Mouse (Mus musculus): Measurements from ENCODE around the gene Unc93b1. TPM values are rescaled to one million over a fixed set of nuclear protein-coding genes. Genes with fewer than 3 reads are reported as not detected.
A peak's percentile ranks its signal among the peaks of the same experiment; 100 is the strongest.

The Unc93b1 gene
- polyA plus RNA-seq, 1 experiment from 2014 or later, result 19.8 TPM

DNA sequence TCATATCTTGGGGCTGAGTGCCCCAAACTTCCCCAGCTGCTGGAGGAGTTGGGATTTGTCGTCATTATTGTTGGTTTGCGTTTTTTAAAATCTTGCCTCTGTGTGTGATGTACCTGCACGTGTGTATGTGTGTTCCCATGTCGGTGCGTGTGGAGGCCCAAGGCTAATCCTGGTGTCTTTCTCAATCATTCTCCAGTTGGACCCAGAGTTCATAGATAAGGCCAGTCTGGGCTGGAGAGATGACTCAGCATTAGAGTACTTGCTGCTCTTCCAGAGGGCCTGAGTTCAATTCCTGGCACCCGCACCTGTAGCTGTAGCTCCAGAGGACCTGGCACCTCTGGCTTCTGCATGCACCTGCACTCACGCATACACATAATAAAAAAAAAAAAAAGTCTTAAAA is 10.1 kb upstream of the Unc93b1 start:
- peaks cover 17% of the 10 kb centered on the region for H3K4me1 ChIP-seq (ENCODE audit: control insufficient read depth, insufficient read depth, low read length)
- H3K27me3 ChIP-seq (ENCODE audit: control insufficient read depth, insufficient read depth, low read length), result no peaks in the 10 kb centered on the region
- H3K9me3 ChIP-seq (replicated peaks; ENCODE audit: control insufficient read depth, low read length), result no peaks in the 10 kb centered on the region
- H3K36me3 ChIP-seq (ENCODE audit: control insufficient read depth, insufficient read depth), result no peaks in the 10 kb centered on the region
- no peak overlapping the region for H3K9ac ChIP-seq (ENCODE audit: low read length)
- ATAC-seq (replicated peaks; ENCODE audit: extremely low read depth, insufficient read depth, low FRiP score), result no peak
- H3K4me2 ChIP-seq (ENCODE audit: low read depth, low read length), result no peak overlapping the region
- H3K27ac ChIP-seq (ENCODE audit: low read length), result no peak overlapping the region
- WGBS, result 90% methylated on average over 7 of the region's 7 CpGs
- H3K4me3 ChIP-seq (ENCODE audit: low read length), result no peak overlapping the region

GRCm38 (mm10) chr19:3925859-3926258 is 9.1 kb upstream of the Unc93b1 start:
- WGBS, result 82% methylated on average over 6 of the region's 6 CpGs
- H3K4me3 ChIP-seq (ENCODE audit: low read length), result no peak overlapping the region
- H3K36me3 ChIP-seq (ENCODE audit: control insufficient read depth, insufficient read depth), result no peaks in the 10 kb centered on the region
- no peaks in the 10 kb centered on the region for H3K9me3 ChIP-seq (replicated peaks; ENCODE audit: control insufficient read depth, low read length)
- H3K9ac ChIP-seq (ENCODE audit: low read length), result no peak overlapping the region
- H3K27me3 ChIP-seq (ENCODE audit: control insufficient read depth, insufficient read depth, low read length), result no peaks in the 10 kb centered on the region
- H3K4me1 ChIP-seq (ENCODE audit: control insufficient read depth, insufficient read depth, low read length), result peaks cover 26% of the 10 kb centered on the region
- no peak for ATAC-seq (replicated peaks; ENCODE audit: extremely low read depth, insufficient read depth, low FRiP score)
- no peak overlapping the region for H3K4me2 ChIP-seq (ENCODE audit: low read depth, low read length)
- H3K27ac ChIP-seq (ENCODE audit: low read length), result no peak overlapping the region

DNA sequence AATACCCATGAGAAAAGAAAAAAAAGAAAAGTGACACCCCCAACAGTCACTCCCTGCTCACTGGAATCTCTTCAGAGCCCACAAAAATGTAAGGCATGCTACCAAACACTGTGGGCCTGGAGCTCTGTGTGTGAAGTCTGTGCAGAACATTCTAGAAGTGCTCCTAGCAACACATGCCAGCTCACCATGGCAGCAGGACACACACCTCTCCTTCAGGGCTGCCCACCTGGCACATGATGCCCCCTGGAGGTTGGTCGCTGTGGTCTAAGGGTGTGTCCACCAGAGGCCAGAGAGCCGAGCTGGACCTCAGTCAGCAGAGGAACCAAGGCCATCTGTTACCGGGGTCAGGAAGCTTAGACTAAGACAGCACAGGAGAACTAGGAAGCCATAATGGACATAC is 8.7 kb upstream of the Unc93b1 start:
- no peak overlapping the region for H3K4me2 ChIP-seq (ENCODE audit: low read depth, low read length)
- H3K36me3 ChIP-seq (ENCODE audit: control insufficient read depth, insufficient read depth), result no peaks in the 10 kb centered on the region
- WGBS, result 57% methylated on average over 3 of the region's 3 CpGs
- peaks cover 27% of the 10 kb centered on the region for H3K4me1 ChIP-seq (ENCODE audit: control insufficient read depth, insufficient read depth, low read length)
- H3K9ac ChIP-seq (ENCODE audit: low read length), result no peak overlapping the region
- H3K27ac ChIP-seq (ENCODE audit: low read length), result no peak overlapping the region
- H3K4me3 ChIP-seq (ENCODE audit: low read length), result no peak overlapping the region
- no peaks in the 10 kb centered on the region for H3K27me3 ChIP-seq (ENCODE audit: control insufficient read depth, insufficient read depth, low read length)
- H3K9me3 ChIP-seq (replicated peaks; ENCODE audit: control insufficient read depth, low read length), result no peaks in the 10 kb centered on the region
- no peak for ATAC-seq (replicated peaks; ENCODE audit: extremely low read depth, insufficient read depth, low FRiP score)

- no peak for ATAC-seq (replicated peaks; ENCODE audit: extremely low read depth, insufficient read depth, low FRiP score)
- WGBS, result 58% methylated on average over 6 of the region's 6 CpGs
- no peak overlapping the region for H3K27ac ChIP-seq (ENCODE audit: low read length)
- H3K9me3 ChIP-seq (replicated peaks; ENCODE audit: control insufficient read depth, low read length), result no peaks in the 10 kb centered on the region
- no peaks in the 10 kb centered on the region for H3K27me3 ChIP-seq (ENCODE audit: control insufficient read depth, insufficient read depth, low read length)
- H3K4me2 ChIP-seq (ENCODE audit: low read depth, low read length), result no peak overlapping the region
- no peak overlapping the region for H3K9ac ChIP-seq (ENCODE audit: low read length)
- H3K4me1 ChIP-seq (ENCODE audit: control insufficient read depth, insufficient read depth, low read length), result peaks cover 27% of the 10 kb centered on the region
- H3K36me3 ChIP-seq (ENCODE audit: control insufficient read depth, insufficient read depth), result no peaks in the 10 kb centered on the region
- no peak overlapping the region for H3K4me3 ChIP-seq (ENCODE audit: low read length)
These were observed 8.3 kb upstream of the Unc93b1 start for GRCm38 (mm10) chr19:3926685-3927084.

GRCm38 (mm10) chr19:3927989-3928388 is 7.0 kb upstream of the Unc93b1 start:
- Histone ChIP-seq H3K36me3 (ENCODE audit: control insufficient read depth, insufficient read depth) (no peaks in the 10 kb centered on the region), H3K27me3 (ENCODE audit: control insufficient read depth, insufficient read depth, low read length) (no peaks in the 10 kb centered on the region), H3K4me3 (ENCODE audit: low read length) (no peak overlapping the region), H3K27ac (ENCODE audit: low read length) (no peak overlapping the region), H3K9ac (ENCODE audit: low read length) (no peak overlapping the region), H3K9me3 (replicated peaks; ENCODE audit: control insufficient read depth, low read length) (no peaks in the 10 kb centered on the region), H3K4me1 (ENCODE audit: control insufficient read depth, insufficient read depth, low read length) (peaks cover 27% of the 10 kb centered on the region), H3K4me2 (ENCODE audit: low read depth, low read length) (no peak overlapping the region)
- ATAC-seq (replicated peaks; ENCODE audit: extremely low read depth, insufficient read depth, low FRiP score), result no peak
- 86% methylated on average over 4 of the region's 4 CpGs for WGBS

- Histone ChIP-seq H3K4me3 (ENCODE audit: low read length) (no peak overlapping the region), H3K4me1 (ENCODE audit: control insufficient read depth, insufficient read depth, low read length) (peaks cover 22% of the 10 kb centered on the region), H3K27me3 (ENCODE audit: control insufficient read depth, insufficient read depth, low read length) (no peaks in the 10 kb centered on the region), H3K4me2 (ENCODE audit: low read depth, low read length) (no peak overlapping the region), H3K36me3 (ENCODE audit: control insufficient read depth, insufficient read depth) (no peaks in the 10 kb centered on the region), H3K9me3 (replicated peaks; ENCODE audit: control insufficient read depth, low read length) (no peaks in the 10 kb centered on the region), H3K9ac (ENCODE audit: low read length) (no peak overlapping the region), H3K27ac (ENCODE audit: low read length) (peak overlapping the region; percentile 77)
- ATAC-seq (replicated peaks; ENCODE audit: extremely low read depth, insufficient read depth, low FRiP score), result no peak
- WGBS, result 78% methylated on average over 4 of the region's 4 CpGs
These were observed 6.2 kb upstream of the Unc93b1 start for GRCm38 (mm10) chr19:3928779-3929178.

- WGBS, result 29% methylated on average over 12 of the region's 12 CpGs
These were observed 5.6 kb upstream of the Unc93b1 start, which contains the start of gene Aldh3b1 for GRCm38 (mm10) chr19:3929211-3929941. Gene Aldh3b1 (minus strand): TSS chr19:3929808.

GRCm38 (mm10) chr19:3930262-3931057 is 4.5 kb upstream of the Unc93b1 start:
- peak overlapping the region; percentile 77 for H3K27ac ChIP-seq (ENCODE audit: low read length)
- no peaks in the 10 kb centered on the region for H3K9me3 ChIP-seq (replicated peaks; ENCODE audit: control insufficient read depth, low read length)
- 0 out of 2 replicates have a peak, but pooled peaks have one; percentile 11 for ATAC-seq (replicated peaks; ENCODE audit: extremely low read depth, insufficient read depth, low FRiP score)
- 59% methylated on average over 21 of the region's 21 CpGs for WGBS
- no peaks in the 10 kb centered on the region for H3K27me3 ChIP-seq (ENCODE audit: control insufficient read depth, insufficient read depth, low read length)
- H3K36me3 ChIP-seq (ENCODE audit: control insufficient read depth, insufficient read depth), result no peaks in the 10 kb centered on the region
- peak overlapping the region; percentile 3; the same call in 1 of the 2 replicates for H3K4me2 ChIP-seq (ENCODE audit: low read depth, low read length)
- no peak overlapping the region for H3K9ac ChIP-seq (ENCODE audit: low read length)
- H3K4me3 ChIP-seq (ENCODE audit: low read length), result no peak overlapping the region
- peaks cover 23% of the 10 kb centered on the region for H3K4me1 ChIP-seq (ENCODE audit: control insufficient read depth, insufficient read depth, low read length)

More at GRCm38 (mm10) chr19:3929211-3929941, 5.6 kb upstream of the Unc93b1 start, which contains the start of gene Aldh3b1:
- peak; percentile 66 for ATAC-seq (replicated peaks; ENCODE audit: extremely low read depth, insufficient read depth, low FRiP score)
- Histone ChIP-seq H3K4me3 (ENCODE audit: low read length) (no peak within 1 kb of the TSS), H3K4me1 (ENCODE audit: control insufficient read depth, insufficient read depth, low read length) (peaks cover 21% of the 10 kb centered on the region), H3K27ac (ENCODE audit: low read length) (peak within 1 kb of the TSS; percentile 77), H3K4me2 (ENCODE audit: low read depth, low read length) (peak within 1 kb of the TSS; percentile 3; the same call in 1 of the 2 replicates), H3K9ac (ENCODE audit: low read length) (no peak within 1 kb of the TSS), H3K36me3 (ENCODE audit: control insufficient read depth, insufficient read depth) (no peaks in the 10 kb centered on the region), H3K9me3 (replicated peaks; ENCODE audit: control insufficient read depth, low read length) (no peaks in the 10 kb centered on the region), H3K27me3 (ENCODE audit: control insufficient read depth, insufficient read depth, low read length) (no peaks in the 10 kb centered on the region)

- Histone ChIP-seq H3K4me1 (ENCODE audit: control insufficient read depth, insufficient read depth, low read length) (peaks cover 29% of the 10 kb centered on the region), H3K9me3 (replicated peaks; ENCODE audit: control insufficient read depth, low read length) (no peaks in the 10 kb centered on the region), H3K9ac (ENCODE audit: low read length) (no peak overlapping the region), H3K4me3 (ENCODE audit: low read length) (no peak overlapping the region), H3K4me2 (ENCODE audit: low read depth, low read length) (no peak overlapping the region), H3K27me3 (ENCODE audit: control insufficient read depth, insufficient read depth, low read length) (no peaks in the 10 kb centered on the region), H3K36me3 (ENCODE audit: control insufficient read depth, insufficient read depth) (no peaks in the 10 kb centered on the region), H3K27ac (ENCODE audit: low read length) (no peak overlapping the region)
- 86% methylated on average over 9 of the region's 9 CpGs for WGBS
- no peak for ATAC-seq (replicated peaks; ENCODE audit: extremely low read depth, insufficient read depth, low FRiP score)
These were observed 3.3 kb upstream of the Unc93b1 start for GRCm38 (mm10) chr19:3931716-3932115.

Measured in heart, embryonic 16.5 days (tissue).